Mouse (Mus musculus): Measurements from ENCODE around the gene Ttn. TPM values are rescaled to one million over a fixed set of nuclear protein-coding genes. Genes with fewer than 3 reads are reported as not detected.

The Ttn gene
- polyA plus RNA-seq, 1 experiment: 0.16 TPM

- no peak for DNase-seq (ENCODE audit: low read depth)
Measured at GRCm38 (mm10) chr2:76659419-76659818, 322.9 kb downstream of the Ttn start.

- DNase-seq (ENCODE audit: low read depth): no peak
Measured at GRCm38 (mm10) chr2:76658551-76658950, 323.8 kb downstream of the Ttn start.

DNA sequence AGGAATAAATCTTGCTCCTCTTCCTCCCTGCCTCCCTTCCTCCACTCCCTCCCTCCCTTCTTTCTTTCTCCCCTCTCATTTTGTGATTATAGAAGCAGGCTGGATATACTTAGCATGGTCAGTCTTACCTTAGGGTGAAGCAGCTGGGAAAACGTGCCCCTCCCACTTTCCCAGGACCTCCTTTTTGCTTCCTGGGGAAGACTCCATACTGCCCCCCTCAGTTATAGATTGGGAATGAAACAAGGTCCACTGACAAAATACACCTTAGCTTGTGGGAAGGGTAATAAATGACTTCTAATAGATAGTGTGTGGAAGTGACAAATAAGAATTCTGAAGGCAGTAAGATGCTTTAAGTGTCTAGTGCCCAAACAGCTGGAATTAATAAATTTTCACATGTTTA is 326.4 kb downstream of the Ttn start:
- no peak for DNase-seq (ENCODE audit: low read depth)

DNA sequence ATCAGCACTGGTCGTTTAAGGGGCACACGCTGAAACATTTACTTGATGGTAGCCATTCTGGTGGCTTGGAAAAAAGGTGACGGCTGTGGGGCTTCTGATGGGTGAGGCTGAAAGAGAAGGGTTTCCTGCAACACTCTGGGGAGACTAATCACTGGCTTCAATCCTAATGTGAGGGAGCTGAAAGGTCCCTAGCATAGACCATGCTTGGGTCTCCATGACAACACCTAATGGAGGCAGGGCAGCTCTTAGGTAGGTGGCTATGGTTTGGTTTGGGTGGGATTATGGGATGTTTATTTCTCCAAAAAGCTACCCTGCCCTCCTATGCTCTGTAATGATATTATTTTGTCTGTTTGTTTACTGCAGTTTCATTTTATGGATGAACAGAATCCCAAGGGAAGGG is 326.9 kb downstream of the Ttn start:
- no peak for DNase-seq (ENCODE audit: low read depth)

GRCm38 (mm10) chr2:76654646-76655045 is 327.7 kb downstream of the Ttn start:
- DNase-seq (ENCODE audit: low read depth): no peak

Other genes starting within 250 kb of the Ttn start
- gene Ccdc141, start 188.1 kb upstream of the Ttn start, polyA plus RNA-seq (2012; rRNA removed): 4.1 and 5.5 TPM in 2 replicates

Data from gonadal fat pad, adult 2 months (tissue).